Mouse (Mus musculus) left cerebral cortex, adult 11 months (tissue): Measurements from ENCODE around the gene Ciapin1.

Experiments used
- DNase-seq: peaks from one replicate; pipeline ENCODE4 v3.0.0; 2022; ENCODE audit warnings: low spot score

The Ciapin1 gene

GRCm38 (mm10) chr8:94837662-94838574 lies at the start of gene Ciapin1, which contains the start of gene Coq9:
TSS of gene Ciapin1 (minus strand) at chr8:94838358.
TSS of gene Coq9 (plus strand) at chr8:94838321.
- peak; percentile 88 for DNase-seq

GRCm38 (mm10) chr8:94880742-94881141 lies 42.6 kb upstream of the Ciapin1 start:
- no peak for DNase-seq

GRCm38 (mm10) chr8:94876820-94877219 lies 38.7 kb upstream of the Ciapin1 start:
- no peak for DNase-seq

- DNase-seq, result no peak
Measured at GRCm38 (mm10) chr8:94876197-94876730, 38.1 kb upstream of the Ciapin1 start, which contains the start of gene Dok4. TSS of gene Dok4 (minus strand) at chr8:94876330.

DNA sequence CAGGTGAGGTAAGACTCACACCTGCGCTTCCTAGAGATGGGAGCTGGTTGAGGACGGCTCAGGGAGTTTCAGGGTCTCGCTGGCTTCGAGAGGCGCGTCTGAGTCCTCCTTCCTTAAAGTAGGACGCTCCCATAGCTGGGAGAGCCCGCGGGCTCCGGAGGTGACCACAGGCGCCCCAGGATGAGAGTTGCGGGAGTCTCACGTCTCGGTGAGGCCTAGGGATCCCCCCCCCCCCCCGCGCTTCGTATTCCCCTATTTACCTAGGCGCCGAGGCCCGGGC lies 37.7 kb upstream of the Ciapin1 start:
- DNase-seq, result no peak

GRCm38 (mm10) chr8:94875096-94875870 lies 37.1 kb upstream of the Ciapin1 start:
- DNase-seq, result no peak

GRCm38 (mm10) chr8:94874358-94874757 lies 36.2 kb upstream of the Ciapin1 start:
- no peak for DNase-seq

GRCm38 (mm10) chr8:94872576-94872975 lies 34.4 kb upstream of the Ciapin1 start:
- DNase-seq, result no peak

GRCm38 (mm10) chr8:94872156-94872555 lies 34.0 kb upstream of the Ciapin1 start:
- DNase-seq, result no peak

DNA sequence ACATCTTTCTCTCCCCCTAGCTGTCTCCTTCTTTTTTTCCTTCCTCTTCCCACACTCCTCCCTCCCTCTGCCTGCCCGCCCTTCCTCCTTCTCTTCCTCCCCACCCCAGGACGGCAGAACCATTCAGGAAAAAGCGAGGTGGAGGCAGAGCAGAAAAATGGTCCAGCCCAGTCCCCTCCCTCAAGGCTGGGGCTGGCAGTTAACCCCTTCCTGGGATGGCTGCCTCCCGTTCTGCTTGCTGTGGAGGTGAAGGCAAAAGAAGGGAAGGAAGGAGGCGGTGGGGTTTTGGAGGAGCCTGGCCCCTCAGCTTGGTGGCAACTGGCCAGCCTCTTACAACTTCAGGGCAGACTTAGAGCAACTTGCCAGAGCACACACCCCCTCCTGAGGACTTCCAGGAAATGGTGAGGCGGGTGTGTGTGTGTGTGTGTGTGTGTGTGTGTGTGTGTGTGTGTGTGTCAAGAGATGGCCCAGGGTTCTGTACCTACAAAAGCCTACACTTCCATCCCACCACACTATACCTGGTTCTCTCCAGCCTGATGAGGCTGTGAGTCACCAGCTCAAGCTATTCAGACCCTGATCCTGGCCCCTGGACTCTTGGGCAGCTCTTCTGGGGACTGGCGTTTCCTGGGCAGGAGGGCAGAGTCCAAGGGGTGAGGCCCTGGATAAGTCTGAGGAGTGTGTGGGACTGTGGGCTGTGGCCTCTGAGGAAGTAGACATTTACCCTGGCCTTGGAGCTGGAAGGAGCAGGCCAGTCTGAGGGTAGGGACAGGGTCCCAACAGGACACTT lies 33.1 kb upstream of the Ciapin1 start:
- DNase-seq, result peak; percentile 66

GRCm38 (mm10) chr8:94870474-94871107 lies 32.4 kb upstream of the Ciapin1 start:
- DNase-seq, result no peak

DNA sequence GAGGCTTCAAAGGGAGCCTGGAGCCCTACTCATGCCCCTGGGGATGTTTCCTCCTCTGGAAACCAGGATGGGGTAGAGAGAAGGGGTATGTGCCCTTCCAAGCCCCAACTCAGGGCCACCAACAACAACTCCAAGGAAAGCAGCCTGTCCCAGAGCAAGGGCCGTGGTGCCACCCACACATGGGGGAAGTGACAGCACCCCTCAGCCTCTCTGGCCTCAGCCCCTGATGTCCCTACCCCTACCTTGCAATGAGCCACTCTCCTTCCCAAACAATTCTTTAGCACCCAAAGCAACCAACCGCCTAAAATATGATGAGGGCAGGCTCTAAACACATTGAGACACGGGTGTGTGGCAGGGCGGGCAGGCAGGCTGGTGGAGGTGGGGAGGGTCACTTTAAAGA lies 31.8 kb upstream of the Ciapin1 start:
- DNase-seq, result no peak

DNA sequence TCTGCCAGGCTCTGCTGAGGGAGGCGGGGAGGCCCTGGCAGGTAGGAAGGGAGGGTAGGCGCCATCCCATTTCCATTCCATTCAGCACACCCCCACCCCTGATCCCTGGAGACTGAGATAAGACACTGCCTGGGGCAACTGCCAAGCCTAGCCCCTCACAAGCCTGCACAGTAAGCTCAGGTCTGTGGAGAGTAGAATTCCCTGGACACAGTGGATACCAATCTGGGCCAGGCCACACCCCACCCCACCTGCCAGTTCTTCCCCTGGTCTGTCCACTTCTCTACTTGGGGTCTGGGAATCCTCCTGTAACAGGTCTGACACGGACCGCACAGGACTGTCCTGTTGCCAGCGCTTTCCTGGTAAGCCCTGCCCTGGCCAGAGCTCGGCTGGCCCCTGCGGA lies 31.0 kb upstream of the Ciapin1 start:
- DNase-seq, result no peak

DNA sequence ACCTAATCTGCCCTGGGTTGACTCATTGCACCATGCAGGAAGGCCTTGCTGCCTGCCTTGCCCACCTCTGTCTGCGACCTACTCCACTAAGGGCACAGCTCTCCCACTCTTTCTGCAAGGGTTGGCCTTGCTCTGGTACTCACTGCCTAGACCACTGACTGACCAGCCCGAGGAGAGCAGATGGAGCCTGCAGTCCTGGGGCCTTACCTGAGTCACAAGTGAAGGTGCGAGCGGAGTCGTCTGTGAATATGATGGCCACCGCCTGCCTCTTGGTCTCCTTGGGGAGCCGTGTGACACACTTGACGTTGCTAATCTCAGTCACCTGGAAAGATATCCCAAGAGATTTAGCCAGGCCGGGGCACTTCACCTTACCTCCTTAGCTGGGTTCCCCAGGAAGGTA lies 28.8 kb upstream of the Ciapin1 start:
- no peak for DNase-seq

DNA sequence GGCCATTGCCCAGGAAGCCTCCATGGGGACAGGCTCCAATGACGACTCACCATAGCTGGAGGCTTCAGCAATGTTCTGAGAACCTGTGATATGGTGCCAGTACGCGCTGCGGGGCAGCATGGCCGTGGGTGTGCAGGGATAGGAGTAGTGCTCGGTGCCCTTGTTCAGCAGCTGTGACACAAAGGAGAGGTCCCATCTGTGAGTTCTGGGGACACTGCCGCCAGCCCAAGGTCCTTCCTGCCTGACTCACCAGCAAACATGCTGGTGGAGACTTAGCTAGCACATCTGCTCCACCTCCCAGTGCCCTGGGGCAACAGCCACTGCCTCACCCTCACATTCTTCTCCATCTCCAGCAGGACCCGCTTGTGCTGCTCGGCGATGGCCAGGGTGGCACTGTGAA lies 27.1 kb upstream of the Ciapin1 start:
- no peak for DNase-seq

- DNase-seq, result no peak
Measured at GRCm38 (mm10) chr8:94863897-94864673, 25.9 kb upstream of the Ciapin1 start.

DNA sequence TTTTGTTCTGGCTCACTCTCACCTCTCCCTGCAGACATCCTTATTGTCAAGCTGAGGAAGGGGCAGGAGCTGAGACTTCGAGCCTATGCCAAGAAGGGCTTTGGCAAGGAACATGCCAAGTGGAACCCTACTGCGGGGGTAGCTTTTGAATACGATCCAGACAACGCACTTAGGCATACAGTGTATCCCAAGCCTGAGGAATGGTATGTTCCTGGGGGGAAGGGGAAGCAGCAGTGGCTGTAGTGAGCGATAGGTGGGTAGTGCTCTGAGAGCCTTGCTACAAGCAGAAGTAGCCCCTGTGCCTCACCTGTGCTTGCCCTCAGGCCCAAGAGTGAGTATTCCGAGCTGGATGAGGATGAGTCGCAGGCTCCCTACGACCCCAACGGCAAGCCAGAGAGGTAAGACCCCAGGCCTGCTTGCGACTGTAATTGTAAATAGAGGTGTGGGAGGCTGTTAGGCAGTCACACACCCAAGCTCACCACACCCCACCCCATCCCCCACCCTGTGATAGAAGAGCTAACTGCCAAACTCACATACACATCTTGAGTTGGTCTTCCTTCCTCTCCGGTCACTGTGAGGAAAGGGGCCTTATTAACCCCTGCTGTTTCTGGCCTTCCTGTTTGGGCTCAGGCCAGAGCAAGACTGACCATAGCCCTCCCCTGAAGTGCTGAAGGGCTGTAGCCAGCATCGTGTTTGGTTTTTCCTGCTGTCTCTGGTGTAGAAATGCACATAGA lies 24.5 kb upstream of the Ciapin1 start:
- DNase-seq, result no peak

GRCm38 (mm10) chr8:94861352-94861910 lies 23.3 kb upstream of the Ciapin1 start:
- DNase-seq, result no peak

DNA sequence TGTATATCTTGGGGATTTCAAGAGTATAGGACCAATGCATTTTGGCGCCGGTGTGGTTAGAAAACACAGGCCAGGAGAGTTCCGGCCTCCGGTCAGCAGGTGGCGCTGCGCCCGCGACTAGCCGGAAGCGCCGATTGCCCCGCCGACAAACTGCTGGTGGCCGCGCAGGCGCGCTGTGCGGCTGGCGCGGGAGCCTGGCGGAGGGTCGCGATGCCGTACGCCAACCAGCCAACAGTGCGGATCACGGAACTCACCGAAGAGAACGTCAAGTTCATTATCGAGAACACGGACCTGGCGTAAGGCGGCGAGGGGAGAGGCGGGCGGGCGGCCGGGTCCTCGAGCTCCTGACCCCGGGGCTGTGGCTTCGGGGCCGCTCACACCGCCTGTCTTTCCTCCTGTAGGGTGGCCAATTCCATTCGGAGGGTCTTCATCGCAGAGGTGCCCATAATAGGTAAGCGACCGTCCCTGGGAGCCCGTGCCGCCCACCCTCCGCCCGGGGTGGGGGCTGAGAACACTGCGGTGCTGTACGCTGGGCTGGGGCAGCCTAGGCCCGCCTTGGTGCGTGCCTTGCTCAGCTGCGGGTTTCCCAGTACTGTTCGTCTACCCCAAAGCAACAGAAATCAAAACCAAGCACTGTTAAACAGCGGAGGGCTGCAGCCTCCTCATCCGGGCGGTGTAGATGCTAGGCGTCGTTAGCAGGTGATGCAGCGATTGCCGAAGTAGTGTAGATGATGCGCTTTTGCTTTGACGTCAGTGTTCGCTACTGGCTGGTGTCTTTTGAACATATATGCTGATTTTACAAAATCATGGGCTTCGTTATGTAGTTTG lies 19.4 kb upstream of the Ciapin1 start, which contains the start of gene Polr2c:
Polr2c (plus strand) TSS at position 105 of the 828 bp plus-strand sequence.
- DNase-seq, result peak; percentile 81
